Mouse (Mus musculus) cerebellum, postnatal 36 days (tissue): ENCODE measurements around the gene Gm5773.
"Not testable (repeated sequence)": the region's sequence is repeated elsewhere in the genome, so short reads cannot be mapped to it uniquely, and the experiment has no call there.

Experiments
- DNase-seq, 2 experiments: peaks; one replicate each; pipeline ENCODE4 v3.0.0; 2021 to 2022; ENCODE audit warnings: mixed read lengths in 2 of 2

The Gm5773 gene

DNA sequence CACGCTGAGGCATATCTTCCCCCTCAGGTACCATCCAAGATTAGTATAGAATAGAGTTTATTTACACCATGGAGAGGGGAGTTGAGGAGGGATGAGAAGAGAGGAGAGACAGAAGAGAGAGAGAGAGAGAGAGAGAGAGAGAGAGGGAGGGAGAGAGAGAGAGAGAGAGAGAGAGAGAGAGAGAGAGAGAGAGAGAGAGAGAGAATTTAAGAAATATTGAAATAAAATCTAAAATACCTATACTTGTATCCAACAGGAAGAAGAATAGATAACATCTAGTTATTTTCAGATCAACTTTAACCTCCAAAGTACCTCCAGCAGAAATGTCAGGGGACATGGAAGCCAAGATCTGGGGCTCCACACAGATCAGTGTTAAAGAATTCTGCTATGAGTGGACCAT, at the start of gene Gm5773:
TSS of gene Gm5773 (plus strand) at position 301 of the 400 bp plus-strand sequence.
- not testable (repeated sequence) for DNase-seq

DNA sequence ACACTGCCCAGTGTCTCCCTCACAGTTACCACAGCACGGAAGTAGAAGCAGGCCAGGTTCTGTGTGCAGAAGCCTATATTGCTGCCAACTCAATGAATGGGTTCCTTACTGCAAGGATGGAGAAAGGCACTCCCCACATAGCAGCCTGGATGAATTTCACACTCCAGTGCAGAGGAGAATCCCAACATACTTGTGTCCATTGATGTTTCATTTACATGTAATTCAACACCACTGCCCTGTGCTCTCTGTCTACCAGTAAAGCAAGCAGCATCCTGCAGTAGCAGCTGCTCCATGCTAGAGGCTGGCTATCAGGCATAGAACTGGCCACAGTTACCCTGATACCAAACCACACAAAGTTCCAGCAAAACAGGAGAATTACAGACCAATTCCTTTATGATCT, 27.3 kb upstream of the Gm5773 start:
- not testable (repeated sequence) for DNase-seq

DNA sequence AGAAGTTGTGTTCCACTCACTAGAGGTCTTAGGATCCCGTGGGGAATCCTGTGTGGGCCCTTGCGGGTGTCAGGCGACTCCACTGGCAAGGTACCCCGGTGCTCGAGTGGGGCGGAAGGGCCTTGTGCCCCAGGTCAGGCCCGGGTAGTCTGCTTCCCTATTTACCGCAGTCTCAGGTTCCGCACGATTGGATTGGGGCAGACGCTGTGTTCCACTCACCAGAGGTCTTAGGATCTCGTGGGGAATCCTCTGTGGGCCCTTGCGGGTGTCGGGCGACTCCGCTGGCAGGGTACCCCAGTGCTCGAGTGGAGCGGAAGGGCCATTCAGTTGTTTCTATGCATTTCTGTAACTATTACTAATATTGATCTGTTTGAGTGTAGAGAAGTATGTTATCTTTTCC, 18.8 kb upstream of the Gm5773 start:
- not testable (repeated sequence) for DNase-seq

DNA sequence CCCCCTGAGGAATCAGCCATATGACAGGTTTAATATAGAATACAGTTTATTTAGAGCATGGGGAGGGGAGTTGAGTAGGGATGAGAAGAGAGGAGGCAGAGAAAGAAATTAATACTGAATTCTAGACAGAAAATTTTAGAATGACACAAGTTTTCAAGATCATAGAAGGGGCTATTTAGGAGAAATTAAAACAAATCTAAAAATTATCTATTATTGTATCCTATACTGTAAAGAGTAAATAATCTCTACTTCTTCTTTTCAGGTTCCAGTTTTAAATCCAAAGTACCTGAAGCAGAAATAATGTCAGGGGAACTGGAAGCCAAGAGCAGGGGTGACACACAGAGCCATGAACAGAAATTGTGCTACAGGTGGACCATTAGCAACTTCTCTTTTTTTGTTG, 23.3 kb downstream of the Gm5773 start, which contains the start of gene Tdpoz4:
TSS of gene Tdpoz4 (plus strand) at position 301 of the 400 bp plus-strand sequence.
- DNase-seq = not testable (repeated sequence)

DNA sequence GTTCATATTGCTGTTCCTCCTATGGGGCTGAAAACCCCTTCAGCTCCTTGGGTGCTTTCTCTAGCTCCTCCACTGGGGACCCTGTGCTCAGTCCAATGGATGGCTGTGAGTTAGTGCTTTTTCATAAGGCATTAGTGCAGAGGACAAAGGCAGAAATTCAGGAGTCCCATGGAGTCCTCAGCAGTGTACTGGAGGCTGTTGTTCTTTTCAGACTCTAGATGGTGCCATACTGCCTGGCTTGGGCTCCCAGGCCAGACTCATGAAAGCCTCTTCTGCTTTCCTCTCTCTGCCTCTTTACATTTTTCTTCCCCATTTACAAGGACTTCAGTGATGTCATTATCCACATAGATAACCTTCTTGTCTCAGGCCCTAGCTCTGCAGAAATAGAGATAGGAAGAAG, 40.5 kb downstream of the Gm5773 start:
- not testable (repeated sequence) for DNase-seq
